Mouse (Mus musculus) heart, embryonic 16.5 days (tissue): ENCODE results near the gene Syt9. TPM values are rescaled to one million over a fixed set of nuclear protein-coding genes. Genes with fewer than 3 reads are reported as not detected.

ENCODE experiments used
- ATAC-seq: fragments of 200-750 bp; cut with Nextera tagmentation; replicated peaks from 2 replicates; pipeline ENCODE4 v1.8.0; 2017; ENCODE audit warnings: moderate number of reproducible peaks; ENCODE audit not compliant: insufficient read depth, low FRiP score; ENCODE audit errors: extremely low read depth
- H3K27ac ChIP-seq: fragments of 300-500 bp; sonication (generic); 2 replicates; pipeline ENCODE4 v1.5.1; 2014; ENCODE audit warnings: mild to moderate bottlenecking, low read length, control low read depth, moderate library complexity
- H3K27me3 ChIP-seq: fragments of 300-500 bp; sonication (generic); 2 replicates; pipeline ENCODE4 v1.6.1; 2014; ENCODE audit warnings: low read length, mixed read lengths; ENCODE audit not compliant: control insufficient read depth, insufficient read depth
- H3K36me3 ChIP-seq: fragments of 300-500 bp; sonication (generic); 2 replicates; pipeline ENCODE4 v1.6.1; 2014; ENCODE audit not compliant: control insufficient read depth, insufficient read depth
- H3K4me1 ChIP-seq: fragments of 300-500 bp; sonication (generic); 2 replicates; pipeline ENCODE4 v1.6.1; 2014; ENCODE audit warnings: low read length, mixed read lengths; ENCODE audit not compliant: control insufficient read depth, insufficient read depth
- H3K4me2 ChIP-seq: fragments of 300-500 bp; sonication (generic); 2 replicates; pipeline ENCODE4 v1.6.1; 2014; ENCODE audit warnings: low read depth, mild to moderate bottlenecking, control low read depth, low read length
- H3K4me3 ChIP-seq: fragments of 300-500 bp; sonication (generic); 2 replicates; pipeline ENCODE4 v1.5.1; 2014; ENCODE audit warnings: mild to moderate bottlenecking, control low read depth, low read length
- H3K9ac ChIP-seq: fragments of 300-500 bp; sonication (generic); 2 replicates; pipeline ENCODE4 v1.6.1; 2014; ENCODE audit warnings: low read length, control low read depth
- H3K9me3 ChIP-seq: fragments of 300-500 bp; sonication (generic); replicated peaks from 2 replicates; pipeline ENCODE4 v1.6.1; 2016; ENCODE audit warnings: low read length; ENCODE audit not compliant: control insufficient read depth
- WGBS: fragments of 180-500 bp; shearing (Covaris S2); extraction: QIAGEN DNeasy Blood & Tissue Kit; methylation state at CpG from one replicate; pipeline ENCODE4 v1.1.7; 2014; 5-methylcytosine and 5-hydroxymethylcytosine counted together
- polyA plus RNA-seq: library from polyadenylated mRNA; unstranded; fragments of >200 nt; fragmentation: Nextera tagmentation; extraction: Ambion mirVana; gene quantifications from 2 replicates; pipeline ENCODE4 v1.2.1, GENCODE M21; 2015

Syt9 gene
- polyA plus RNA-seq, 1 experiment from 2014 or later = 0.33 TPM

DNA sequence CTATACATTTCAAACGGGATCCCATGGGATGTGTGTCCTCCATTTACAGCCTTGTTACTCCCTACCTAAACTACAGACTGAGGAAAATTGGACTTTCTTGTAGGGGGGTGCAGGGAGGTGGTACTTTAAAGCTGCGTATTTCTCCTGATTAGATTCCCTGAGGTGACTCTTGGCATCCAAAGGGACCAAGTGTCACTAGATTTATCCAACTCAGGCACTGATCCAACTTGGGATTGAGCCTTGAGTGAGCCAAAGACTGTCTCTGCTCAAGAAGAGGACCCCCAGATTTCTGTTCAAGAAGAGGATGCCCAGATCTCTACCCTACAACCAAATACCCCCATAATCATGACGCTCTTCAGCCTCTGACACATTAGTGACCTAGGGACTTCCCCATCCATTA lies 66.9 kb downstream of the Syt9 start:
- Histone ChIP-seq H3K4me1 (no peaks in the 10 kb centered on the region), H3K27ac (no peak overlapping the region), H3K9ac (no peak overlapping the region), H3K27me3 (no peaks in the 10 kb centered on the region), H3K4me2 (no peak overlapping the region), H3K4me3 (no peak overlapping the region), H3K9me3 (no peaks in the 10 kb centered on the region), H3K36me3 (no peaks in the 10 kb centered on the region)
- WGBS = 85% methylated on average over 3 of the region's 3 CpGs
- no peak for ATAC-seq

DNA sequence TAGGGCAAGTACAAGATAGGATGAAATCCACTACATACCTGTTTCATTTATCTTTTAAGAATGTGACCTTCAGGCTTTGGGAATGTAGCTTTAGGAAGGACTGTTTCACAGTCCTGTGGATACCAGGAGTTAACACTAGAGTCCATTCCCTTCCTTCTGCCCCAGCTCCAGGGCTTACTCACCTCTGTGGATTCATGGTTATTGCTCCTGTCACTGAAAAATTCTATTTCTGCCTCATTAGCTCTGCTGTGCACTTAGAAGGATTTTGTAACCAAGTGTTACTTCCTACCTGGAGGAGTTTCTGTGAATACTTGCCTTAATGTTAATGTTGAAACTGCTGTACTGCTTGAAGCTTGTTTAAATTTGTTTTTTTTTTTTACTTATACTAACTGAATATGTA lies 74.1 kb downstream of the Syt9 start:
- ATAC-seq = no peak
- Histone ChIP-seq H3K27me3 (no peaks in the 10 kb centered on the region), H3K4me3 (no peak overlapping the region), H3K4me1 (no peaks in the 10 kb centered on the region), H3K9ac (no peak overlapping the region), H3K9me3 (no peaks in the 10 kb centered on the region), H3K27ac (no peak overlapping the region), H3K36me3 (no peaks in the 10 kb centered on the region), H3K4me2 (no peak overlapping the region)

DNA sequence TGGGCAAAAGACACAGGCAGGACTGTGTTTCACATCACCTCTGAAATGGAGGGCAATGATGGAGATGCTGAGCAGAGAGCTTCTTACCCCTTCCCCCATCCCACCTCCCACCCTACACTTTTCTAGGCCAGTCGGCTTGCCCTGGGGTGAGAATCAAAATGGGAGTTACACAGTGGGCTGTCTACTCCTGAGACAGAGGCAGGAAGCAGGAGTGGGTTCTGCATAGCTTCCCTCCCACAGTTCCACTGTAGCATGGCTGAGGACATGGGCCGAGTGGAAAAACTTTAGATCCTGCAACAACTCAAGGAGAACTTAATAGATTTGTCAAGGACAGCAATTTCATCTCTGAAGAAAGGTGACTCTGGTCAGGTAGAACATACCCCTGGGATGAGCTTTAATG lies 84.1 kb downstream of the Syt9 start:
- Histone ChIP-seq H3K4me1 (no peaks in the 10 kb centered on the region), H3K9ac (no peak overlapping the region), H3K36me3 (no peaks in the 10 kb centered on the region), H3K27me3 (no peaks in the 10 kb centered on the region), H3K9me3 (no peaks in the 10 kb centered on the region), H3K4me2 (no peak overlapping the region), H3K4me3 (no peak overlapping the region), H3K27ac (no peak overlapping the region)
- no peak for ATAC-seq
- WGBS = 64% methylated on average over 2 of the region's 2 CpGs

DNA sequence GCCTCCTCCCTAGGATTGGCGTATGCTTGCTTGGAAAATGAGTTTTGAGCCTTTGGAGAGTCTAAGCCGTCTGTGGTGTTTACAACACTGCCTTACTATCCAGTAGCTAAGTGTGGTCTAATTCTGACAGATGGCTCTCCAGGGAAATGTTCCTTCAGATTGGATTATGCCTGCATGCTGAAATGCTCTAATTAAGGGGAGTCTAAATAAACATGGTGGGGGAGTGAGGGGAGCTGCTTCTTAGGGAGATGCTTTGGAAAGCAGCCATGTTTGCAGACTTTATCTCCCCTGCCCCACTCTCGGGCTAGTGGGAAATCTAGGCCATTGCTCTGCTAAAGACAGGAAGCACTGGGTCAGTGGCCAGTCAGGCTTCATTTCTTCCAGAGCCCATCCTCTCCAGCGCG lies 84.6 kb downstream of the Syt9 start:
- WGBS = 51% methylated on average over 5 of the region's 5 CpGs
- Histone ChIP-seq H3K9me3 (no peaks in the 10 kb centered on the region), H3K9ac (no peak overlapping the region), H3K27ac (no peak overlapping the region), H3K36me3 (no peaks in the 10 kb centered on the region), H3K4me2 (no peak overlapping the region), H3K4me1 (no peaks in the 10 kb centered on the region), H3K4me3 (no peak overlapping the region), H3K27me3 (no peaks in the 10 kb centered on the region)
- ATAC-seq = no peak

DNA sequence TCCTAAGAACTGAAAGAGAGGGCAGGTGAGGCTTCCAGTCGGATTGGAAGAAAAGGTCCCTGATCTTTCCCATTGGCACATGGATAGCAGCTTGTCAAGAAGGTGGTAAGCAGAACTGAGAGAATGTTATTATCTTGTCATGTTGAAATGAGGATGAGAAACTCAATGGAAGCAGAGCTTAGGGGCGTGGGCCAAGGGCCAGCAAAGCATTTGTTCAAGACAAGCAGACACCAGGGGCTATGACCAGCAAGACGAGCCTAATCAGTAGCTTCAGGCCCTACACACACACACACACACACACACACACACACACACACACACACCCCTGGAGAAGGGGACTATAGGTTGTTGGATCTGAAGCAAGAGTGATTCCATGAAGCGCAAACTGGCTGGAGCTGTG lies 90.6 kb downstream of the Syt9 start:
- no peaks in the 10 kb centered on the region for H3K4me1 ChIP-seq
- H3K9me3 ChIP-seq = no peaks in the 10 kb centered on the region
- no peaks in the 10 kb centered on the region for H3K36me3 ChIP-seq
- no peaks in the 10 kb centered on the region for H3K27me3 ChIP-seq
- no peak for ATAC-seq
- no peak overlapping the region for H3K27ac ChIP-seq
- H3K4me3 ChIP-seq = no peak overlapping the region
- H3K9ac ChIP-seq = no peak overlapping the region
- WGBS = 67% methylated on average over 4 of the region's 4 CpGs
- H3K4me2 ChIP-seq = no peak overlapping the region

DNA sequence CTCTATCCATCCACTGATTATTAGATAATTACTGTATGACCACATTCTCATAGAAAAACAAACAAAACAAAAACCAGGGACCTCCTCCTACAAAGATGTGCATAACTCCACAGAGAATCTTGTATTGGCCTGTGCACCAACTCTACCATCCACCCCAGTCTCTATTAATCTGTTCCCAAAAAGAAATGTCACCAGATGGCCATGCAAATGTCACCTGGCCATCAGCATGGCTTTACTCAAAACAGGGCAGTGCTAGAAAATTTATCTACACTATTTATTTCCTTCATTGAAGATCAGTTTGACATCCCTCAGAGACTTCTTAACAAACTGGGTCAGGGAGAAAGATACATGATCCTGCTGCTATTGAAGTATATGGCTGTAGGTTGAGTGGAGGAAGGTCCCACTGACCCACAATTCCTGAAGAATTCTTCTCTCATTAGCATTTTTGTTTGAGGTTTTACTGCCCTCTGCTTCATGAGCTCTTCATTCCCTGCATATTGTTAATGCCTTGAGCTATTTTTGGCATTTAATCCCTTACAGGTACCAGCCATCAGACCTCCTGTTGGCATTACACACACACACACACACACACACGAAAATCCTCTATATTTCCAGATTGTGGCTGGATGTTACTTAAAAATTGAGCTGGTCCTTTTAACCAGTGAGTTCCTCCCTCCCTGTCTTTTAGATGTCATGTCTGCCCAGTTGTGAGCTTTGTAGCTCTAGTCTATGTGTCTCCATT lies 91.3 kb downstream of the Syt9 start:
- Histone ChIP-seq H3K9ac (no peak overlapping the region), H3K9me3 (no peaks in the 10 kb centered on the region), H3K36me3 (no peaks in the 10 kb centered on the region), H3K4me3 (no peak overlapping the region), H3K4me2 (no peak overlapping the region), H3K4me1 (no peaks in the 10 kb centered on the region), H3K27ac (no peak overlapping the region), H3K27me3 (no peaks in the 10 kb centered on the region)
- ATAC-seq = no peak
- 53% methylated on average over 1 of the region's 1 CpGs for WGBS

DNA sequence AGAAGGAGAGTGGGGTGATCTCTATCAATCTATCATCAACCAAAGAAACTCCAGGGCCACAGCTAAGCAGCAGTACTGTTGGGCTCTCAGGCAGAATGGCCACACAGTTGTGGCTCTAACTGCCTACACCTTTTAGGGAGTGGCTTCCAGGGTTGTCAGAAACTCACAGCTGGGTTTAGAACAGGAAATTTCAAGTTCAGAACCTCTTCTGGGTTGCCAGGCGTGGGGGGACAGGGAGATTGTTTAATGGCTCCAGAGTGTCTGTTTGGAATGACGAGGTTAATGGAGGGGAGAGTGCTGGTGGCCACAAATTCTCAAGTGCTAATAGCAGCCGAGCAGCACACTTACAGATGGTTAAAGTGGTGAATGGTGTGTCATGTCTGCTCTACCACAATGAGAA lies 92.4 kb downstream of the Syt9 start:
- no peak for ATAC-seq
- Histone ChIP-seq H3K9ac (no peak overlapping the region), H3K4me3 (no peak overlapping the region), H3K27me3 (no peaks in the 10 kb centered on the region), H3K4me1 (no peaks in the 10 kb centered on the region), H3K27ac (no peak overlapping the region), H3K9me3 (no peaks in the 10 kb centered on the region), H3K36me3 (no peaks in the 10 kb centered on the region), H3K4me2 (no peak overlapping the region)
- 32% methylated on average over 3 of the region's 3 CpGs for WGBS

DNA sequence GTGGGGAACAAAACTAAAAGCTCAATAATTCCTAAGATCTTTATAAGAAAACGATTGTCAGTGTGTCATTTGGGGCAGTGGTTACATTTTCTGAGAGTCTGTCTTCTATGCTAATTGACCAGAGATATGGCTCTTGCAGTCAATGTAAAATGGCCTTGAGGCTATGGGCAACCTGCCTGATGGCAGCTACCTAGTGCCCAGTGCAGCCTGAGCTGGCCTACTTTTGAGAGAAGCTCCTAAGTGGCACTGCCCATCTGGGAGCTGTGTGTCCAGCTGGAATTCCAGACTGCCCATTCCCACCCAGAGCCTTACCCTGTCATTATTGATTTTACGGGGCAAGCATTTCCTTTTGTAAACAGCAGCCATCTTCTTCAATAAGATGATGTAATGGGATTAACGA lies 94.6 kb downstream of the Syt9 start:
- no peak overlapping the region for H3K4me3 ChIP-seq
- no peak for ATAC-seq
- H3K4me2 ChIP-seq = no peak overlapping the region
- no peak overlapping the region for H3K27ac ChIP-seq
- no peaks in the 10 kb centered on the region for H3K4me1 ChIP-seq
- H3K27me3 ChIP-seq = no peaks in the 10 kb centered on the region
- H3K9ac ChIP-seq = no peak overlapping the region
- H3K9me3 ChIP-seq = no peaks in the 10 kb centered on the region
- H3K36me3 ChIP-seq = no peaks in the 10 kb centered on the region
- 69% methylated on average over 3 of the region's 3 CpGs for WGBS

DNA sequence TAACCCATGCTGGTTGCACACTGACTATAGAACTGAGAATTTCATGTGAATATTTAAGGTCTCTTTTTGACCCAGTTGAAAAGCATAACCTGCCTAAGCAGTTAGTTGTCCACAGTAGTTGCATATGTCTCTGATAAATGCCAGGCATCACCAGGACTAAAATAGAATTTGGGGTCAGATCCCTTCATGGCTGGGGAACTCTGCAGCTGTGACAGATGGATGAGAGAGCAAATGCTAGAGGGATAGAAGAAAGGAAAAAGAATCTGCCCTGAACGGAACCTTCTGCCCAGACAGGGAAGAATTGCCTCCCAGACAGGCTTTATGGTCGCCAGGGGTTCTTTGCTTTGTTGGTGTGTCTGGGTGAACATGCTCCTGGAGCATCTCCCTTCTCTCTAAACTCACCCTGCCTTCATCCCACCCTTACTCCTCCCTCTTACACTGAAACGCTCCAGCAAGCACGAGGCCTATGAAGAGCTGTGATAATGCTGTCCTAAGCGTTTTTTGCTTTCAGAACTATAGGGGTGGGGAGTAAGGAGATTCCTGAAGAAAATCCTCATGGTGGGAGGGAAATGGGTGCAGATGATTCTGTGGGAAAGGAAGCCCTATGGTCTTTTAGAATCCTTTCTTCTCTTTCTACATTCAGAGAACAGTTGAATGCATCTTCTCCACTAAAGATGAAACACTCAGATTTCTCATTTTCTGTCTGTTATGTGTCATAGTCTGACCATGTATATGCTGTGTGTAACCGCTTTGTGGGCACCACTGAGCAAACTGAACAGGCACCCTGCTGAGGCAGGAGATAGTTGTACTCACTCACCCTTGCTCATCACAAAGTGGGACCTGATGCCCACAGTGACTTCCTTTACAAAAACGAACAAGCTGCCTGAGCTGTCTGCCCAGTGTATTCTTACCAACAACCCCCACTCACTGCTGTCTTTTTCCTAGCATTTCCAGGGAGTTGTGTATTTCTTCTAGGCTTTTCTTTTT lies 108.7 kb downstream of the Syt9 start:
- Histone ChIP-seq H3K9ac (no peak overlapping the region), H3K4me2 (no peak overlapping the region), H3K4me3 (no peak overlapping the region), H3K27ac (no peak overlapping the region), H3K27me3 (no peaks in the 10 kb centered on the region), H3K36me3 (no peaks in the 10 kb centered on the region), H3K9me3 (peaks cover 2% of the 10 kb centered on the region; the same call in 1 of the 2 replicates), H3K4me1 (no peaks in the 10 kb centered on the region)
- no peak for ATAC-seq
- 46% methylated on average over 7 of the region's 7 CpGs for WGBS
